Mouse (Mus musculus) hindbrain, embryonic 16.5 days (tissue): ENCODE measurements at regions not wholly inside any gene's neighbourhood (a gene's known extent, or its start where the extent isn't known, plus 50 kb on each side); places are given as distances from the start of the nearest gene placed in this dataset.

Experiments used
- ATAC-seq: fragments of 200-750 bp; cut with Nextera tagmentation; 2 replicates; pipeline ENCODE4 v1.8.0; 2017; ENCODE audit warnings: moderate TSS enrichment, moderate library complexity
- H3K27ac ChIP-seq: fragments of 300-500 bp; sonication (generic); 2 replicates; pipeline ENCODE4 v1.5.1; 2014; ENCODE audit warnings: low read depth, mild to moderate bottlenecking, control low read depth, low read length, moderate library complexity
- H3K27me3 ChIP-seq: fragments of 300-500 bp; sonication (generic); replicated peaks from 2 replicates; pipeline ENCODE4 v1.6.1; 2014; ENCODE audit warnings: low read length; ENCODE audit not compliant: control insufficient read depth, insufficient read depth
- H3K36me3 ChIP-seq: fragments of 300-500 bp; sonication (generic); 2 replicates; pipeline ENCODE4 v1.6.1; 2014; ENCODE audit warnings: mild to moderate bottlenecking, low read length, moderate library complexity, mixed read lengths; ENCODE audit not compliant: control insufficient read depth, insufficient read depth
- H3K4me1 ChIP-seq: fragments of 300-500 bp; sonication (generic); 2 replicates; pipeline ENCODE4 v1.6.1; 2014; ENCODE audit warnings: low read depth, low read length; ENCODE audit not compliant: control insufficient read depth, insufficient read depth
- H3K4me2 ChIP-seq: fragments of 300-500 bp; sonication (generic); 2 replicates; pipeline ENCODE4 v1.6.1; 2014; ENCODE audit warnings: mild to moderate bottlenecking, low read length, control low read depth, moderate library complexity
- H3K4me3 ChIP-seq: fragments of 300-500 bp; sonication (generic); 2 replicates; pipeline ENCODE4 v1.5.1; 2014; ENCODE audit warnings: mild to moderate bottlenecking, low read length, control low read depth, moderate library complexity
- H3K9ac ChIP-seq: fragments of 300-500 bp; sonication (generic); 2 replicates; pipeline ENCODE4 v1.6.1; 2014; ENCODE audit warnings: low read depth, mild to moderate bottlenecking, control low read depth, low read length, moderate library complexity
- H3K9me3 ChIP-seq: fragments of 300-500 bp; sonication (generic); 2 replicates; pipeline ENCODE4 v1.6.1; 2014; ENCODE audit warnings: mild to moderate bottlenecking, low read length, moderate library complexity; ENCODE audit not compliant: control insufficient read depth
- WGBS: fragments of 180-500 bp; shearing (Covaris S2); extraction: QIAGEN DNeasy Blood & Tissue Kit; methylation state at CpG from one replicate; pipeline ENCODE4 v1.1.7; 2014; 5-methylcytosine and 5-hydroxymethylcytosine counted together

DNA sequence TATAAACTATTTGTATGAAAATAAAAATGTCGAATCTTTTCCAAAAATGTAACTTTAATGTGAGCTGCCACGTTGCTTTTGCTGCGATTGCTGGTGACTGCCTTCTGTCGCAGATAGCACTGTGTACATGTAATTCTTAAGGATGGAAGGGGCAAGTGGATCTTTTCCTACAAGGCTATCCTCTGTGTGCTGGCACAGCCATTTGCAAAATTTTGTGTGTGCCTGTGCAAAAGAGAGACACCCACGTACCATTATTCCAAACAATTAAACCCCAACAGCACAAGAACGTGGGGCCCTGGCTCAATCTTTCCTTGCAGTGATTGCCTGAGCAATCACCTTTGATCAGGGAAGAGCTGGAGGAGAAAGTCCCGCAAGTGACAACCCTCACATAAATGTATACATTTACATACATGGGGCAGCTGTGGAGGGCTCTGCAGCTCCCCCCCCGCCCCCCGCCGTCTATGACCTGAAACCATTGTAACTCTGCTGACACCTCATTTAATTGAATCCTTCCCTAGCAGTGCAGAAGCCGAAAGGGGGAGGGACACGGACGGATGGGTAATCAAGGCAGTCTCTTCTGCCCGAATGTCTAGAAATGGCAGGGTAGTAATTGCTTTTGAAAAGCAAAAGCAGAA, 133.6 kb upstream of the Pmfbp1 start:
- Histone ChIP-seq H3K36me3 (no peaks in the 10 kb centered on the region), H3K27me3 (no peaks in the 10 kb centered on the region), H3K4me1 (peaks cover 7% of the 10 kb centered on the region), H3K4me3 (peak overlapping the region; percentile 2; the same call in 1 of the 2 replicates), H3K9ac (peak overlapping the region; percentile 52), H3K4me2 (peak overlapping the region; percentile 49), H3K27ac (peak overlapping the region; percentile 91), H3K9me3 (no peaks in the 10 kb centered on the region)
- peak; percentile 29; the same call in 1 of the 2 replicates for ATAC-seq
- 10% methylated on average over 14 of the region's 14 CpGs for WGBS

DNA sequence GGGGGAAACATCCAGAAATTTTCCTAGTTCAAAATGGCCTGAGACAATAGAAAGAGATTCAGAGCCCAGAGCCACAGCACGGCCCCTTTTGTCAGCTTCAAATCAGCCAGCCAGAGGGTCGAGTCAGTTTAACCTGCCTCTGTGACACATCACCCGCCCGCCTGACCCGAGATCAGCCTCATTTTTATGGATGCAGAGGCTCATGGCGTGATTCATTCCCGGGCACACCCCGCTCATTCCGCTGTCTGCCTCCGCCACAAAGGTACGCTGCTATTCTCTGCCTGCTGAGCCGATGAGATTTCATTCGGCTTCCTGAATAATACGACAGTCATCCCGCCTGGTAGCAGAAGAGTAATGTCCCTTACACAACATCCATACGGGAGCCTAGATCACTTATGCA, 132.9 kb upstream of the Pmfbp1 start:
- H3K27me3 ChIP-seq: no peaks in the 10 kb centered on the region
- ATAC-seq: peak; percentile 70
- no peaks in the 10 kb centered on the region for H3K36me3 ChIP-seq
- H3K9ac ChIP-seq: peak overlapping the region; percentile 56
- H3K27ac ChIP-seq: peak overlapping the region; percentile 91
- peak overlapping the region; percentile 27 for H3K4me3 ChIP-seq
- H3K4me2 ChIP-seq: peak overlapping the region; percentile 49
- peaks cover 7% of the 10 kb centered on the region for H3K4me1 ChIP-seq
- 5% methylated on average over 16 of the region's 16 CpGs for WGBS
- H3K9me3 ChIP-seq: no peaks in the 10 kb centered on the region

DNA sequence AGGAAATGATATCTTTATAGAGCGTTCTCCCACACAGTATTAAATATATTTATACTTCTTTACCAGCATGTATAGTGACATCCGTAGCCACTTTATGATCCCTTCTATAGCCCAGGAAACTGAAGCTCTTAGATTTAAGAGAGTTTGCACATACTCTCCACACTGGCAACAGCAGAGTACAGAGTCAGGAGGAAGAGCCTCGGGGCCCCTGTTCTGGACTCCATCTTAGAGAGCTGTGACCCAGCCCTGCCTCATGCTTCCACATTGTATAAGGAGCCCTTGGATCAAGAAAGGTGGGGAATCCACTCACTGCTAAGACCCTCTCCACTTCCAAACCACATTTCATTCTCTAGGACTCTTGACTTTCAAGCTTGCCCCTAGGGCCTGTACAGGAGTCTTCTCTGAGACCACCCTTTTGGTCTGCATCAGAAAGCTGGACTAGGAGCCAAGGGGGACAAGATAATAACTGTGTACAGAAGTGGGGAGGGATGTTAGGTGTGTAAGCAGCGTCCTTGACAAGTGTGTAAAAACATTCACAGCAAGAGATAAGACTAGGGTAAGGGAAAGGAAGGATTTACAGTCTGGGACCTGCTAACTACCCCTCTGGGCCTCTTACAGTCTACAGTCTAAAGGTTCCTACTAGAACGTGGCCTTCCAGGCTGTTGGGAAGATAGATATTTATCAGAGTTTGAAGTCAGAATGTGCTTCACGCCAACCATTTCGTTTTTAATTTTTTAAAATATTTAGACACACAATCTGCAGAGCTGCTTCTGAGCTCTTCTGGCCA, 132.1 kb upstream of the Pmfbp1 start:
- Histone ChIP-seq H3K4me2 (no peak overlapping the region), H3K36me3 (no peaks in the 10 kb centered on the region), H3K9me3 (no peaks in the 10 kb centered on the region), H3K27ac (peak overlapping the region; percentile 91), H3K4me1 (peaks cover 7% of the 10 kb centered on the region), H3K4me3 (no peak overlapping the region), H3K9ac (no peak overlapping the region), H3K27me3 (no peaks in the 10 kb centered on the region)
- 74% methylated on average over 7 of the region's 7 CpGs for WGBS
- no peak for ATAC-seq

DNA sequence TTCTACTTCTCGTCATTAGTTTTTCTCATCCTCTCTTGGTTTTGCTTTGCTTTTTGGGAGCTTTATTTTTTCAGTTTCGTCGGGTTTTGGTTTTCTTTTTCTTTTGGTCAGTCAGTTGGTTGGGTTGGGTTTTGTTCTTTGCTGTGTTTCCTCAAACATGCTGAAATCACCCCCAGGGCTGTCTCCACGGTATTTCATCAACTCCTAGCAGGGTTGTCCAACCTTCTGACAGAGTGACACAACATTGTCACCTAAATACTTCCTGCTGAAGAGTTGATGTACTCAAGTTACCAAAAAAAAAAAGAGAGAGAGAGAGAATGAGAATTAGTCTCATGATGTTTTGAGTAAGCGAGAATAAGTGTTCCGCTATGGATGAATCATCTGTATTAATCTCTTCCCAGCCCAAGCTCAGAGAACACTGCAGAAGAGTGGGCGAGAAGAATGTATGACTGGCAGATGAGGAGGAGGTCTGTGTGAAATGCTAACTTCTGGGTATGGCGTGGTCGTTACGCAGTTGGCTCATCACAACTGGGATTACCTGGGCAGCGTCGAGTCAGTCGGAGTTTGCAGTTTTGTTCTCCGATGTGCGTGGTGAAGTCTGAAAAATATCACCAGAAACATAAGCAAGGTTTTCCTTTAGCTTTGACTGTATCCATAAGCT, 130.5 kb upstream of the Pmfbp1 start:
- no peak overlapping the region for H3K4me3 ChIP-seq
- 95% methylated on average over 15 of the region's 15 CpGs for WGBS
- H3K4me1 ChIP-seq: peaks cover 7% of the 10 kb centered on the region

DNA sequence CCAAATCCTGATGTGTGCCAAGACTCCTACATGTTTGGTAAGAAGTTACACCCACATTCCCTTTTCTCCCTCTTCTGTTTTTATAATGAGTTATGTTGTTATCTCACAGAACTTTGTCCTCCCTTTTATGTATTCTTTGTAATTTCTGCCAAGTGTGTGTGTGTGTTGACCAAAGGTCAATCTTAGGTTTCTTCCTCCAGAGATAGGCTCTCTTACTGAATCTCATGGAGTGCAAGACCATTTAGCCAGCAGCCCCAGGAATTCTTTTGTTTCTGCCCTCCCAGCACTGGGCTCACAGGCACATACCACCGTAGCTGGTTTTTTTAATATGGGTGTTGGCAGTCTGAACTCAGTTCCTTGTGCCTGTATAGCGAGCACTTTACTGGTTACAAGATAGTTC, 119.8 kb upstream of the Pmfbp1 start:
- Histone ChIP-seq H3K4me1 (no peaks in the 10 kb centered on the region), H3K9ac (no peak overlapping the region), H3K4me2 (no peak overlapping the region), H3K9me3 (no peaks in the 10 kb centered on the region), H3K36me3 (no peaks in the 10 kb centered on the region), H3K27ac (no peak overlapping the region), H3K4me3 (no peak overlapping the region), H3K27me3 (no peaks in the 10 kb centered on the region)
- no peak for ATAC-seq
- WGBS: 61% methylated on average over 2 of the region's 2 CpGs

More for the DNA sequence above, 130.5 kb upstream of the Pmfbp1 start:
- Histone ChIP-seq H3K27ac (no peak overlapping the region), H3K27me3 (no peaks in the 10 kb centered on the region), H3K36me3 (no peaks in the 10 kb centered on the region), H3K4me2 (no peak overlapping the region), H3K9me3 (no peaks in the 10 kb centered on the region), H3K9ac (no peak overlapping the region)
- ATAC-seq: no peak

DNA sequence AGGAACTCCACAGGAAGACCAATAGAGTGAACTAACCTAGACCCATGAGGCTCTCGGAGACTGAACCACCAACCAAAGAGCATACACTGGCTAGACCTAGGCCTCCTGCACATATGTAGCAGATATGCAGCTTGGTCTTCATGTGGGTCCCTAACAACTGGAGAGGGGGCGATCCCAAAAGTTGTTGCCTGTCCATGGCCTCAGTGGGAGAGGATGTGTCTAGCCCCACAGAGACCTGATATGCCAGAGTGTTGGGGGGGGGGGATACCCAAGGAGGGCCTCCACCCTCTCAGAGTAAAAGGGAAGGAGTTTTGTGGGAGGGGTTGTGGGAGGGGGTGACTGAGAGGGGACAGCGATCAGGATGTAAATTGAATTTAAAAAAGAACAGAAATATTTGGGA, 108.9 kb upstream of the Pmfbp1 start:
- Histone ChIP-seq H3K4me3 (no peak overlapping the region), H3K9ac (no peak overlapping the region), H3K9me3 (no peaks in the 10 kb centered on the region), H3K27ac (no peak overlapping the region), H3K36me3 (no peaks in the 10 kb centered on the region), H3K27me3 (no peaks in the 10 kb centered on the region), H3K4me2 (no peak overlapping the region), H3K4me1 (no peaks in the 10 kb centered on the region)
- no peak for ATAC-seq
- WGBS: 95% methylated on average over 3 of the region's 3 CpGs

DNA sequence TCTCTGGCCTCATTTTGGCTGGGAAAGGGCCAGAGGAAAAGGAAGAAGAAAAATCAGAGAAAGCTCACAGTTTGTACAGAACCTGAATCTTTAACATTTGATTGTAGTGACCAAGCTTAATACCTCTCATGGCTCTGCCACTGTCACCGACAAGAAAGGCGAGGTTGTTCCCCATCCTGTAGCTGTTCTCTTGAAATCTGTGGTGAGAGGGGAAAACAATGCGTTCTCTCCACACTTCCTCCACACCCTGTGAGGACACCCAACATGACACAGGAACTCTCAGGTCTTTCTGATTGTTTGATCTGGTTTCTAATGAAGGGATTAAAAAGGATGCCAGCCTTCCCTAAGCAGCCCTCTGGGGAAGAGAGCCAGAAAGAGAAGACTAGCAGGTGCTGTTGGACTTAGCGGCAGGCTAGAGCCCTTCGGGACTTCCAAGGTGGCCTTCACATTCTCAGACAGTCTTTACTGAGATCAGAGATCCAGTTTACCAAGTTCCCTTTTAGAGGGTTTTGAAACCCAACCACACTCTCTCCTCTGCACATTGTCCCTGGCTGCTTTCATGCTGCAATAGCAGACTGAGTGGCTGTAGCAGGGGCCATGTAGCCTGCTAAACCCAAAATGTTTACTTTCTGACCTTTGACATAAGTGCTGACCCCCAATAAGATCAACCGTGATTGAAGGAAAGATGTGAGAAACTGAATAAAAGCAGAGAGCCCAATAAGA, 98.5 kb upstream of the Pmfbp1 start:
- ATAC-seq: no peak
- Histone ChIP-seq H3K9ac (no peak overlapping the region), H3K27ac (no peak overlapping the region), H3K4me3 (no peak overlapping the region), H3K9me3 (no peaks in the 10 kb centered on the region), H3K4me1 (no peaks in the 10 kb centered on the region; the same call in 1 of the 2 replicates), H3K4me2 (no peak overlapping the region), H3K27me3 (no peaks in the 10 kb centered on the region), H3K36me3 (no peaks in the 10 kb centered on the region)
- 81% methylated on average over 6 of the region's 6 CpGs for WGBS

DNA sequence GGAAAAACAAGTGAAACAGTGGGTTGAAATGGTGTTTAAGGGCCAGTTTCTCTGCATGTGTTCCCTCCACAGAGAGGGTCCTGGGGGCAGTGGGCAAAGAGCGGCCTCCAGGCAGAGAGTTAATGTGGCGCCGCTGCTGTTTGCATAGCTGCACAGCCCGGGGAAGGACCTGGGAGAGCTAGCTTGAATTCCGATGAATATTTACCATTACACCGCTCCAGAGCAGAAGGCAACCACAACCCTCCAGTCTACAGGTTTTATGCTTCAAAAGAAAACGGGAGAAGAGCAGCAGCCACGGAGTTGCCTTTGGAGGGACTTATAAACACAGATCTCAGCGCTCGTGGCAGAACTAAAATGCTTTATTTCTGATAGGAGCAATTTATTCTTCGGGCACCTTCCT, 94.2 kb upstream of the Pmfbp1 start:
- 59% methylated on average over 11 of the region's 11 CpGs for WGBS
- Histone ChIP-seq H3K36me3 (no peaks in the 10 kb centered on the region), H3K4me2 (0 out of 2 replicates have a peak overlapping the region, but pooled peaks have one; percentile 0), H3K27me3 (no peaks in the 10 kb centered on the region), H3K4me3 (no peak overlapping the region), H3K9me3 (no peaks in the 10 kb centered on the region), H3K27ac (no peak overlapping the region), H3K9ac (no peak overlapping the region), H3K4me1 (no peaks in the 10 kb centered on the region; the same call in 1 of the 2 replicates)
- no peak for ATAC-seq
